Mouse (Mus musculus): ENCODE measurements around the gene Smpd4. TPM values are rescaled to one million over a fixed set of nuclear protein-coding genes. Genes with fewer than 3 reads are reported as not detected.
"Not testable (repeated sequence)": the region's sequence is repeated elsewhere in the genome, so short reads cannot be mapped to it uniquely, and the experiment has no call there.

Gene Smpd4
- total RNA-seq, 2 experiments from 2014 or later, result 73.7 to 82.8 TPM

GRCm38 (mm10) chr16:17614740-17615139 lies 4.4 kb upstream of the Smpd4 start:
- H3K27ac ChIP-seq; DNase-seq (ENCODE audit: extremely low spot score in 1 of 2, low spot score in 2 of 2); H3K4me3 ChIP-seq; intact Hi-C loops (cut with DNase I): not testable (repeated sequence)
- peak; percentile 67 for TF ChIP-seq CTCF (IDR thresholded peaks at IDR 0.05)

- intact Hi-C loops (cut with DNase I), result no loop called here
These were observed 2.9 kb upstream of the Smpd4 start for GRCm38 (mm10) chr16:17616212-17616611.

GRCm38 (mm10) chr16:17617922-17618565 lies 1.1 kb upstream of the Smpd4 start:
- Histone ChIP-seq H3K27ac (no peak overlapping the region), H3K4me3 (no peak overlapping the region)
- intact Hi-C loops (cut with DNase I), result loop anchor here (2.0 kb wide), 1 partner anchor 59 kb away; no protein-coding TSS in a partner anchor
- peak; percentile 38 to 62 for DNase-seq (ENCODE audit: extremely low spot score in 1 of 2, low spot score in 2 of 2)
- TF ChIP-seq CTCF (IDR thresholded peaks at IDR 0.05), result peak; percentile 73

More at GRCm38 (mm10) chr16:17616212-17616611, 2.9 kb upstream of the Smpd4 start:
- no peak for DNase-seq (ENCODE audit: extremely low spot score in 1 of 2, low spot score in 2 of 2)
- Histone ChIP-seq H3K4me3 (no peak overlapping the region), H3K27ac (no peak overlapping the region)
- no peak for TF ChIP-seq CTCF (IDR thresholded peaks at IDR 0.05)

- no peak for TF ChIP-seq CTCF (IDR thresholded peaks at IDR 0.05)
- Histone ChIP-seq H3K4me3 (no peak overlapping the region), H3K27ac (no peak overlapping the region; the same call in 1 of the 2 replicates)
- intact Hi-C loops (cut with DNase I), result loop anchor here (5.0 kb wide), 1 partner anchor 215 kb away; the partner anchor contains the start of genes Pi4ka and Snap29
- DNase-seq (ENCODE audit: extremely low spot score in 1 of 2, low spot score in 2 of 2), result no peak
These were observed 2.8 kb downstream of the Smpd4 start for GRCm38 (mm10) chr16:17621936-17622335.

GRCm38 (mm10) chr16:17625488-17626268 lies 6.5 kb downstream of the Smpd4 start:
- TF ChIP-seq CTCF (IDR thresholded peaks at IDR 0.05), result peak; percentile 61
- H3K27ac ChIP-seq, result no peak overlapping the region
- DNase-seq (ENCODE audit: extremely low spot score in 1 of 2, low spot score in 2 of 2), result no peak
- no peak overlapping the region for H3K4me3 ChIP-seq
- intact Hi-C loops (cut with DNase I), result no loop called here

- H3K27ac ChIP-seq, result no peak overlapping the region
- TF ChIP-seq CTCF (IDR thresholded peaks at IDR 0.05), result no peak
- intact Hi-C loops (cut with DNase I), result no loop called here
- H3K4me3 ChIP-seq, result no peak overlapping the region
- no peak for DNase-seq (ENCODE audit: extremely low spot score in 1 of 2, low spot score in 2 of 2)
These were observed 7.1 kb downstream of the Smpd4 start for GRCm38 (mm10) chr16:17626269-17626555.

- no peak overlapping the region for H3K27ac ChIP-seq
These were observed 13.4 kb downstream of the Smpd4 start for GRCm38 (mm10) chr16:17632580-17632979.

GRCm38 (mm10) chr16:17633481-17634181 lies 14.5 kb downstream of the Smpd4 start:
- intact Hi-C loops (cut with DNase I), result no loop called here
- TF ChIP-seq CTCF (IDR thresholded peaks at IDR 0.05), result peak; percentile 44
- no peak for DNase-seq (ENCODE audit: extremely low spot score in 1 of 2, low spot score in 2 of 2)
- Histone ChIP-seq H3K4me3 (no peak overlapping the region), H3K27ac (no peak overlapping the region)

More at GRCm38 (mm10) chr16:17632580-17632979, 13.4 kb downstream of the Smpd4 start:
- intact Hi-C loops (cut with DNase I), result no loop called here
- DNase-seq (ENCODE audit: extremely low spot score in 1 of 2, low spot score in 2 of 2), result no peak
- H3K4me3 ChIP-seq, result no peak overlapping the region
- TF ChIP-seq CTCF (IDR thresholded peaks at IDR 0.05), result no peak

GRCm38 (mm10) chr16:17636904-17637303 lies 17.8 kb downstream of the Smpd4 start:
- H3K27ac ChIP-seq, result no peak overlapping the region
- TF ChIP-seq CTCF (IDR thresholded peaks at IDR 0.05), result no peak
- no peak for DNase-seq (ENCODE audit: extremely low spot score in 1 of 2, low spot score in 2 of 2)
- no peak overlapping the region for H3K4me3 ChIP-seq
- intact Hi-C loops (cut with DNase I), result no loop called here

GRCm38 (mm10) chr16:17637610-17638009 lies 18.5 kb downstream of the Smpd4 start:
- H3K27ac ChIP-seq, result no peak overlapping the region
- peak; percentile 16 for TF ChIP-seq CTCF (IDR thresholded peaks at IDR 0.05)
- intact Hi-C loops (cut with DNase I), result no loop called here
- H3K4me3 ChIP-seq, result no peak overlapping the region
- DNase-seq (ENCODE audit: extremely low spot score in 1 of 2, low spot score in 2 of 2), result no peak

GRCm38 (mm10) chr16:17638036-17638628 lies 19.0 kb downstream of the Smpd4 start:
- Histone ChIP-seq H3K27ac (no peak overlapping the region), H3K4me3 (no peak overlapping the region)
- DNase-seq (ENCODE audit: extremely low spot score in 1 of 2, low spot score in 2 of 2), result no peak
- intact Hi-C loops (cut with DNase I), result no loop called here
- no peak for TF ChIP-seq CTCF (IDR thresholded peaks at IDR 0.05)

GRCm38 (mm10) chr16:17639081-17639480 lies 19.9 kb downstream of the Smpd4 start:
- intact Hi-C loops (cut with DNase I), result no loop called here
- no peak; the same call in 1 of the 2 replicates for TF ChIP-seq CTCF (IDR thresholded peaks at IDR 0.05)
- Histone ChIP-seq H3K4me3 (no peak overlapping the region), H3K27ac (no peak overlapping the region)
- DNase-seq (ENCODE audit: extremely low spot score in 1 of 2, low spot score in 2 of 2), result no peak

Measured in left cerebral cortex, adult 2 months (tissue).